Mouse (Mus musculus): ENCODE measurements around the gene Tmem38b.

GRCm38 (mm10) chr4:53859944-53860343 lies 34.1 kb downstream of the Tmem38b start:
- no peak for TF ChIP-seq EP300 (IDR thresholded peaks at IDR 0.05; ENCODE audit: insufficient read depth, low read depth, low read length)
- no peak for TF ChIP-seq CTCF (IDR thresholded peaks at IDR 0.05)

Data from heart, adult 2 months (tissue).